Mouse (Mus musculus): Measurements from ENCODE around the gene Wbp2.
"Not testable (repeated sequence)": the region's sequence is repeated elsewhere in the genome, so short reads cannot be mapped to it uniquely, and the experiment has no call there.

Wbp2 gene

DNA sequence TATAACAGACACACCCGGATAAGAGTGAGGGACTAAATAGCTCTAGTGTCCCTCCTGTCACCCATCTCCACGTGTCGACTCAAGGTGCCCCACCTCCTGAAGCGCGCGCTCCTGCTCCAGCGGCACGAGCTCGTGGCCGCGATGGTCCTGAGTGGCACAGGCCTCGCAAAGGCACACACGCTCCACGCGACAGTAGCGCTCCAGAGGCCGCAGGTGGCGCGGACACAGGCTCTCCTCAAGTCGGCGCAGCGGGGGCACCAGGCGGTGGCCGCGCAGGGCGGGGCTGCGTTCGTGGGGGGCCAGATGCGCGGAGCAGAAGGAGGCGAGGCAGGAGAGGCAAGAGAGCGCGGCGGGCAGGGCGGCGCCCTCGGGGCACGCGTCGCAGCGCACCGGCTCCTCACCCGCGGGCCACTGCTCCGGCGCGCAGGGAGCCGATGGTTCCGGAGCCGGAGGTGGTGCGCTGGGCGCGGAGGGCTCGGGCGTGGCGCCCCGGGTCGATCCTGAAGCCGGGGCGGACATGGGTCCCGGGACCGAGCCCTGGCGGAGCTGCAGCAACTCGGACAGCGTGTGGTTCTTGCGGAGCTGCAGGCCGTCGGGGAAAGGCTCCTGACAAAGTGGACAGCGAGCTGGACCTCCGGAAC is 22.8 kb upstream of the Wbp2 start:
- peak; percentile 67 for DNase-seq (ENCODE audit: low spot score)

DNA sequence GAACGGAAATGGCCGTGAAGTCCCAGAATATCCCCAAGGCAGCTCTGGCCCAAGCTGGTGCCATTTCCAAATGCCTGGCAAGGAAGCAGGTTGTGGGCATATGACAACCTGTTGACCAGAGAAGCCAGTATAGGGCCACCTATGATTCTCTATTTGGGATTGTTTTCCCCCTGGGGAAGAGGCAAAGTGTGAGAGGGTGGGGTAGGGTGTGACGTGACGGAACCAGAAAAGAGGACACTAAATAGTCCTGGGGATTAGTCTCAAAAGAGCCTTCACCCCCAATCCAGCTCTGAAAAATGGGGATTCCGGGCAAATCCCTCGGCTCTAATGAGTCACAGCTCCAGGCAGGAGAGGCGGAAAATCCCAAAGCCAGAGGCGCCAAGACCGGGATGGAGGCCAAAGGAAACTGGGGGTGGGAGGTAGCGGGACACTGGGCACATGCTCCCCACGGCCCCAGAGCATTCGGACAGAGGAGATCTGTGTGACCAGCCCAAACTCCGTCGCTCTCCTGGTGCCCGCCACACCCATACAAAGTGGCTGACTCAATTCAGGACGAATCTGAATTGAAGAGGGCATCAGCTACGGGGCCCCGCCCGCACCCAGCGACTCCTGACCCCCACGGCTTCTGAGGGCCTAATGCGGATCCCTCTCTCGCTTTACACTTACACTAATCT is 21.8 kb upstream of the Wbp2 start:
- peak; percentile 74 for DNase-seq (ENCODE audit: low spot score)

DNA sequence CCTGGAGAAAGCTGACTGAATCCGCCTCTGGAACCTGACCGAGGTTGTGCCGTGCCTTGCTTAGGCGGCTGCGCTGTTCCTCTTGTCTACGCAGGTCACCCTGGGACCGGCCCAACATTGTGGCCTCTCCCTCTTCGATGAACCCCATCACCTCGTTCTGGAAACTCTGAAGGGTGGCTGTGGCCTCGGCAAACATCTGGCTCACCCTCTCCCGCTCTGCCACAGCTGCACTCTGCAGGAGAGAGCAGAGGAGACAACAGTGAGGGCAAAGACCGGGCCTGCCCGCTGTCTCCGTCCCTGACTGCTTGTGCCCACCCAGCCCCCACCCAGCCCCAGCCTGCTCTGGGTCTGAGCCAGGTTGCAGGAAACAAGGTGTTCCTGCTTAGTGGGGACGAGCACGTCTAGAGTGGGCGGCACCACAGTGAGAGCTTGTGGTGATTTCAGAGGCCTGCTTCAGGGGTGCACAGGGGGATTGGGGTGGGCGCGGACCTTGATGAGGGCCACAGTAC is 21.0 kb upstream of the Wbp2 start:
- DNase-seq (ENCODE audit: low spot score), result no peak

- DNase-seq (ENCODE audit: low spot score), result peak; percentile 38
Observed at GRCm38 (mm10) chr11:116106963-116107776, 20.4 kb upstream of the Wbp2 start.

GRCm38 (mm10) chr11:116106154-116106962 is 19.6 kb upstream of the Wbp2 start:
- DNase-seq (ENCODE audit: low spot score), result peak; percentile 51

- no peak for DNase-seq (ENCODE audit: low spot score)
Observed at GRCm38 (mm10) chr11:116105065-116105464, 18.3 kb upstream of the Wbp2 start.

DNA sequence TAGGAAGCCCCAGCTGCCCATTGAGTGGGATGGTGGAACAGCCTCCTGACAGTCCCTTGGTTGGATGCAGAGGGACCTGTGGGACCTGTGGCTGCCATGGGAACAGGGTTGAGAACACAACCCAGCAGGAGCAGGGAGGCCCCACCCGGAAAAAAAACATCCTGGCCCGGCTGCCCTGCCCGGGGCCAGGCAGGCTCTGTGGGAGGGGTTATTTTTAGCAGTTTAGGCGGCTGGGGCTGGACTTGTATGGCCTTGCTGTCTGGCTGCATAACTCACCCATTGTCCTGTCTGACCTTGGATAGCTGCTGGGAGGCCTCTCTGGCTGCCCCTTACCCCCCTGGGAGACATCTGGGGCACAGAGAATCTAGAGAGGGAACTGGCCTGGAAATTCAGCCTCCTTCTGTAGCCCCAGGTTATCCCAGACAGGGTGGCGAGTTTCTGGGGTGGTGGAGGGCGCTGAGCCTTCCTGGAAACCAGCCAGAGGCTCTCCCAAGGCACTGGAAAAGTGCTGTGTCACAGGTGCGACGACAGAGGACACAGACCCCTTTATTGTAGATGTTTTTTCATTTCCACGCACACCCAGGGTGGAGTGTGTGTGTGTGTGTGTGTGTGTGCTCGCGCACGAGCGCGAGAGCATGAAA is 17.3 kb upstream of the Wbp2 start:
- DNase-seq (ENCODE audit: low spot score), result peak; percentile 79

GRCm38 (mm10) chr11:116103572-116103971 is 16.8 kb upstream of the Wbp2 start:
- DNase-seq (ENCODE audit: low spot score), result peak; percentile 57

DNA sequence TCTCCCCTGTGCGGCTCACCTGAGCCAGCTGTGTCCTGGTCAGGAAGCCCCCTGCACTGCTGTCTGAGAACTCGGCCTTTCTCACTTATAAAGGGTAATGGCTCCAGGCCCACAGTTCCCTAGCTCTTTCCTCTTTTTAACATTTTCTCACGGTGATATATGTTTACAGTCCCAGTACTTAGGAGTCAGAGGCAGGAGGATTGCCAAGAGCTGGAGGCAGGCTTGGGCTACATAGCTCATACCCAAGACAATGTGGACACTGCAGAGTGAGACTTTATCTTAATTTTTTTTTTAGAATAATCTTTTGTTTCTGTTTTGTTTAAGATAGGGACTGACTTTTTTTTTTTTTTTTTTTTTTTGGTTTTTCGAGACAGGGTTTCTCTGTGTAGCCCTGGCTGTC is 15.7 kb upstream of the Wbp2 start:
- no peak for DNase-seq (ENCODE audit: low spot score)

DNA sequence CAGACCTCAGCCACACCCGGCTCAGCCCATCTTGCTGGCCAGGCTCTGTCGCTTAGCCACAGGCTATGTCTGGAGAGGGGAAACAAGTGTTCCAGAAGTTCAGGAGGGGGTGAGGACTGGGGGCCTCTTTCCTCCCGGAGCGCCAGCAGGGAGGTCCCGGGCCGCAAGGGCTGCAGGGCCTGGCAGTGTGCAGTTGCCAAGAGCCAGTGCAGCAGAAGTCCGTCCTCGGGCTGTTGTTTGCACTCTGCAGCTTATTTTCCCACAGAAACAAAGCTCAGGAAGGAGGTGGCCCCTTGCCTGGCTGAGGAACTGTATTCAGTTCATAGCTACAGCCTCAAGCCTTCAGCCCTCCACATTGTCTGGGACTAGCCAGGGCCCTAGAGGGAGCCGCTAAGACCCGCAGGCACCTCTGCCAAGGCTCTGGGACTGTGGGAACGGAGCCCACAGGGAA is 15.2 kb upstream of the Wbp2 start:
- peak; percentile 44 for DNase-seq (ENCODE audit: low spot score)

DNA sequence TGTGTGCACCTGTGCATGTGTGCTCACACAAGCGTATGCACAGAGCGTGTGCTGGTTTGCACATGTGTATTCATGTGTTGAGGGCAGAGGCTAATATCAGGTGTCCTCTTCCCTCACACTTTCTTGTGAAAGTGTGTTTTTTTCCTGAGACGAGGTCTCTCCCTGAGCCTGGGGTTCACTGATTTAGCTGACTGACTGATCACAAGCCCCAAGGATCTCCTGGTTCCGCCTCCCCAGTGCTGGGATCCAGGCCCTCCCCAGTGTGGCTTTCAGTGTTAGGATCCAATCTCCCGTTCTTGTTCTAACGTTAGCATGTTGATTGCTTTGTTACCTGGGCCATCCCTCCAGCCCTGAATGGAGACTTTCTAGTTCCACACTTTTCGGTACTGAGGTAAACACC is 14.0 kb upstream of the Wbp2 start:
- DNase-seq (ENCODE audit: low spot score), result no peak

DNA sequence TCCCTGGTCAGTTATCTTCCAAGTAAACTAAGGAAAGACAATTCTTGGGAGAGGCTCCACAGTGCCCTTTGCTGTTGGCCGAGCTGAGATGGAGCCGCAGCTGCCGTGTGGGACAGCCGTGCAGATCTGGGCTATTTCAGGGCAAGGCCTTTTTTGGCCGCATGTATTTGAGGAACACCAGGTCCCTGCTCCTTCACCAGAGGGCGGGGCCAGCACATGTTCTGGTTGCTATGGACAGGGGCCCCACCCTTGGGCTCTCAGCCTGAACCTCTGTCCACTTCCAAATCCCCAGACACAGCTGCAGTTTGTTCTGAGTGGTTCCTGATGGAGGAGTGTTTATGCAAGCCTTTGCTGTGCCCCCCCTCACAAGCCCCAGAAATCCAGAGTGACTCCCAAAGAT is 13.6 kb upstream of the Wbp2 start:
- DNase-seq (ENCODE audit: low spot score), result peak; percentile 79

DNA sequence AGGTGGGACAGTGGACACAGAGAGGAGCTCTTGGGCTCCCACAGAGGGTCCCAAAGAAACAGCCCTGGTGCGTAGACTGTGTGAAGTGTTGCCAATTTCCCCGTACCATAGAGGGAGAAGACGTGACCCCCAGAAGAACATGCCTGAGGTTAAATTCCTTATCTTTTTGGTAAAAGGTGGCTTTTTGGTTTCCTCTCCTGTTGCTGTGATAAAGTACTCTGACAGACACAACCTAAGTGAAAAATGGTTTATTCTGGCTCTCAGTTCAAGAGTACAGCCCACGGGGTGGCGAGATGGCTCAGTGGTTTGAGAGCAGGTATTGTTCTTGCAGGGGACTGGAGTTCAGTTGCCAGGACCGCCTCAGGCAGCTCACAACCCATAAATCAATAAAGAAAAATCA is 12.7 kb upstream of the Wbp2 start:
- DNase-seq (ENCODE audit: low spot score), result no peak

DNA sequence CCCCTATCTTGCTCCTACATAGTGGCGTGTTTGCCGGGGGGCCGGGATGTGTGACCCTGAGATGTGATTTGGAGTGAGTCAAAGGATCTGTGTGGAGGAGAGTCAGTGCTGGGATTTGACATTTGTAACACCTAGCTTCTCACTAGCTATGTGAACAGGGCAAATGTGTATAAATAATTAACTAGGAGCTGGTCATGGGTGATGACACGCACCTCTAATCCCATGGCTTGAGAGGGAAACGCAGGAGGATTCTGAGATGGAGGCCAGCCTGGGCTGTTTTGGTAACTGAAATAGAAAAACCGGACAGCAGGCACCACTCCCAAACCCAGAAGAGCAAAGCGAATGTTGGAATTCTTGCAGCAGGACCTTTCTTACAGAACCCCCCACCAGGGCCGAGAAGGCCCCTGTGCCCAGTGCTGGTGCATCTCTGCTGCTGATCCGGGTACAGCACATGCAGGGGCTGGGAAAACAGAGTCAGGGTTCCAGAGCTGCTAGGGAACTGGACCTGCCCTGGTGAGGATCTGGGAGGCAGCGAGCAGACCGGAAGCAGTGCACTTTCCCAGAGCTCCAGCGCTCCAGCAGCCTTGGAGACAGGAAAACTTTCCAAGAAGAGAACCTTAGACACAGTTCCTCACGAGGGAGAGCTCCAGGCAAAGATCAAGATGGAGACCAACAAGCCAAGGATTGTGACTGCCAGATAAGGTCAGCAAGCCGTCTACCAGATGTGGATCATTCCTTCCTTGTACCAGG is 12.1 kb upstream of the Wbp2 start:
- DNase-seq (ENCODE audit: low spot score), result no peak

- peak; percentile 36 for DNase-seq (ENCODE audit: low spot score)
Observed at GRCm38 (mm10) chr11:116096213-116097108, 9.7 kb upstream of the Wbp2 start.

GRCm38 (mm10) chr11:116095573-116095972 is 8.8 kb upstream of the Wbp2 start:
- no peak for DNase-seq (ENCODE audit: low spot score)

GRCm38 (mm10) chr11:116093771-116094565 is 7.2 kb upstream of the Wbp2 start:
- DNase-seq (ENCODE audit: low spot score), result no peak

- not testable (repeated sequence) for DNase-seq (ENCODE audit: low spot score)
Observed at GRCm38 (mm10) chr11:116092959-116093358, 6.2 kb upstream of the Wbp2 start.

GRCm38 (mm10) chr11:116091591-116091990 is 4.8 kb upstream of the Wbp2 start:
- no peak for DNase-seq (ENCODE audit: low spot score)

Measured in MN1 (cell line).